Mouse (Mus musculus) limb, embryonic 13.5 days (tissue): ENCODE measurements at regions not wholly inside any gene's neighbourhood (a gene's known extent, or its start where the extent isn't known, plus 50 kb on each side); places are given as distances from the start of the nearest gene placed in this dataset.

Source experiments
- ATAC-seq: fragments of 200-750 bp; cut with Nextera tagmentation; 2 replicates; pipeline ENCODE4 v1.8.0; 2017; ENCODE audit warnings: low read depth, moderate number of reproducible peaks, moderate TSS enrichment; ENCODE audit not compliant: low FRiP score
- H3K27ac ChIP-seq: fragments of 300-500 bp; sonication (generic); 2 replicates; pipeline ENCODE4 v1.5.1; 2015; ENCODE audit warnings: inconsistent platforms, mild to moderate bottlenecking, moderate library complexity
- H3K27me3 ChIP-seq: fragments of 300-500 bp; sonication (generic); 2 replicates; pipeline ENCODE4 v1.6.1; 2015; ENCODE audit warnings: mild to moderate bottlenecking, inconsistent platforms
- H3K36me3 ChIP-seq: fragments of 300-500 bp; sonication (generic); 2 replicates; pipeline ENCODE4 v1.6.1; 2015; ENCODE audit warnings: inconsistent platforms, mild to moderate bottlenecking, moderate library complexity
- H3K4me1 ChIP-seq: fragments of 300-500 bp; sonication (generic); 2 replicates; pipeline ENCODE4 v1.6.1; 2015; ENCODE audit warnings: inconsistent platforms
- H3K4me2 ChIP-seq: fragments of 300-500 bp; sonication (generic); replicated peaks from 2 replicates; pipeline ENCODE4 v1.6.1; 2015; ENCODE audit warnings: inconsistent platforms, mild to moderate bottlenecking, moderate library complexity
- H3K4me3 ChIP-seq: fragments of 300-500 bp; sonication (generic); 2 replicates; pipeline ENCODE4 v1.5.1; 2015; ENCODE audit warnings: moderate library complexity, mild to moderate bottlenecking, inconsistent platforms
- H3K9ac ChIP-seq: fragments of 300-500 bp; sonication (generic); 2 replicates; pipeline ENCODE4 v1.6.1; 2015; ENCODE audit warnings: mild to moderate bottlenecking, inconsistent platforms
- H3K9me3 ChIP-seq: fragments of 300-500 bp; sonication (generic); 2 replicates; pipeline ENCODE4 v1.6.1; 2016; ENCODE audit warnings: inconsistent platforms
- WGBS: fragments of 180-500 bp; shearing (Covaris S2); methylation state at CpG from one replicate; pipeline ENCODE4 v1.1.7; 2015; 5-methylcytosine and 5-hydroxymethylcytosine counted together

GRCm38 (mm10) chr14:24731872-24732525, 245.1 kb downstream of the Rps24 start:
- no peak overlapping the region for H3K9ac ChIP-seq
- no peaks in the 10 kb centered on the region for H3K27me3 ChIP-seq
- ATAC-seq = no peak
- no peak overlapping the region for H3K4me2 ChIP-seq
- WGBS = 50% methylated on average over 5 of the region's 5 CpGs
- no peak overlapping the region for H3K4me3 ChIP-seq
- 0 out of 2 replicates have a peak, but pooled peaks cover 2% of the 10 kb centered on the region for H3K4me1 ChIP-seq
- no peaks in the 10 kb centered on the region for H3K36me3 ChIP-seq
- H3K9me3 ChIP-seq = no peaks in the 10 kb centered on the region
- no peak overlapping the region for H3K27ac ChIP-seq

- 76% methylated on average over 7 of the region's 7 CpGs for WGBS
- Histone ChIP-seq H3K9me3 (no peaks in the 10 kb centered on the region), H3K4me2 (no peak overlapping the region), H3K4me3 (no peak overlapping the region), H3K27me3 (no peaks in the 10 kb centered on the region), H3K36me3 (no peaks in the 10 kb centered on the region), H3K27ac (no peak overlapping the region), H3K9ac (no peak overlapping the region), H3K4me1 (0 out of 2 replicates have a peak, but pooled peaks cover 2% of the 10 kb centered on the region)
- ATAC-seq = no peak
These were observed 246.4 kb downstream of the Rps24 start for GRCm38 (mm10) chr14:24733326-24733725.

- Histone ChIP-seq H3K36me3 (no peaks in the 10 kb centered on the region), H3K9me3 (no peaks in the 10 kb centered on the region), H3K27me3 (no peaks in the 10 kb centered on the region), H3K27ac (no peak overlapping the region), H3K9ac (no peak overlapping the region), H3K4me2 (no peak overlapping the region), H3K4me3 (no peak overlapping the region), H3K4me1 (no peaks in the 10 kb centered on the region)
- no peak for ATAC-seq
These were observed 251.9 kb downstream of the Rps24 start for GRCm38 (mm10) chr14:24738869-24739268.

- peaks cover 25% of the 10 kb centered on the region for H3K4me1 ChIP-seq
- no peak for ATAC-seq
- H3K27ac ChIP-seq = no peak overlapping the region
- H3K27me3 ChIP-seq = no peaks in the 10 kb centered on the region
- 91% methylated on average over 2 of the region's 2 CpGs for WGBS
- H3K9me3 ChIP-seq = no peaks in the 10 kb centered on the region
- H3K4me3 ChIP-seq = no peak overlapping the region
- no peak overlapping the region for H3K4me2 ChIP-seq
- H3K36me3 ChIP-seq = no peaks in the 10 kb centered on the region
- no peak overlapping the region for H3K9ac ChIP-seq
These were observed 257.5 kb downstream of the Rps24 start for GRCm38 (mm10) chr14:24744451-24744850.

- no peak for ATAC-seq
- H3K9ac ChIP-seq = no peak overlapping the region
- H3K4me2 ChIP-seq = no peak overlapping the region
- H3K9me3 ChIP-seq = no peaks in the 10 kb centered on the region
- peaks cover 26% of the 10 kb centered on the region for H3K4me1 ChIP-seq
- WGBS = 18% methylated on average over 3 of the region's 3 CpGs
- H3K27ac ChIP-seq = no peak overlapping the region
- no peaks in the 10 kb centered on the region for H3K36me3 ChIP-seq
- no peaks in the 10 kb centered on the region for H3K27me3 ChIP-seq
- no peak overlapping the region for H3K4me3 ChIP-seq
These were observed 258.8 kb downstream of the Rps24 start for GRCm38 (mm10) chr14:24745730-24746129.

- WGBS = 33% methylated on average over 4 of the region's 4 CpGs
- Histone ChIP-seq H3K27me3 (no peaks in the 10 kb centered on the region), H3K4me1 (peaks cover 40% of the 10 kb centered on the region), H3K27ac (no peak overlapping the region), H3K4me2 (no peak overlapping the region), H3K4me3 (no peak overlapping the region), H3K36me3 (no peaks in the 10 kb centered on the region), H3K9ac (no peak overlapping the region), H3K9me3 (no peaks in the 10 kb centered on the region)
- ATAC-seq = no peak
These were observed 260.5 kb downstream of the Rps24 start for GRCm38 (mm10) chr14:24747471-24747795.

GRCm38 (mm10) chr14:24747796-24748496, 261.0 kb downstream of the Rps24 start:
- H3K9me3 ChIP-seq = no peaks in the 10 kb centered on the region
- H3K4me2 ChIP-seq = 0 out of 2 replicates have a peak overlapping the region, but pooled peaks have one; percentile 1
- no peaks in the 10 kb centered on the region for H3K27me3 ChIP-seq
- H3K36me3 ChIP-seq = no peaks in the 10 kb centered on the region
- peak; percentile 32; the same call in 1 of the 2 replicates for ATAC-seq
- peaks cover 42% of the 10 kb centered on the region for H3K4me1 ChIP-seq
- H3K27ac ChIP-seq = peak overlapping the region; percentile 55; the same call in 1 of the 2 replicates
- H3K9ac ChIP-seq = no peak overlapping the region
- H3K4me3 ChIP-seq = no peak overlapping the region
- WGBS = 27% methylated on average over 7 of the region's 7 CpGs

GRCm38 (mm10) chr14:24748497-24748862, 261.6 kb downstream of the Rps24 start:
- no peak overlapping the region for H3K9ac ChIP-seq
- ATAC-seq = no peak
- WGBS = 71% methylated on average over 2 of the region's 2 CpGs
- H3K4me3 ChIP-seq = no peak overlapping the region
- no peaks in the 10 kb centered on the region for H3K36me3 ChIP-seq
- no peaks in the 10 kb centered on the region for H3K9me3 ChIP-seq
- H3K27me3 ChIP-seq = no peaks in the 10 kb centered on the region
- H3K27ac ChIP-seq = no peak overlapping the region; the same call in 1 of the 2 replicates
- peaks cover 42% of the 10 kb centered on the region for H3K4me1 ChIP-seq
- no peak overlapping the region for H3K4me2 ChIP-seq

GRCm38 (mm10) chr14:24749313-24749712, 262.4 kb downstream of the Rps24 start:
- Histone ChIP-seq H3K27me3 (no peaks in the 10 kb centered on the region), H3K9ac (no peak overlapping the region), H3K9me3 (no peaks in the 10 kb centered on the region), H3K4me1 (peaks cover 42% of the 10 kb centered on the region), H3K27ac (no peak overlapping the region), H3K36me3 (no peaks in the 10 kb centered on the region), H3K4me2 (no peak overlapping the region), H3K4me3 (no peak overlapping the region)
- no peak for ATAC-seq
- WGBS = 77% methylated on average over 9 of the region's 9 CpGs

- ATAC-seq = no peak
- no peak overlapping the region for H3K9ac ChIP-seq
- no peaks in the 10 kb centered on the region for H3K36me3 ChIP-seq
- no peak overlapping the region for H3K4me3 ChIP-seq
- H3K4me2 ChIP-seq = no peak overlapping the region
- peaks cover 42% of the 10 kb centered on the region for H3K4me1 ChIP-seq
- no peaks in the 10 kb centered on the region for H3K9me3 ChIP-seq
- 84% methylated on average over 8 of the region's 8 CpGs for WGBS
- no peak overlapping the region for H3K27ac ChIP-seq
- no peaks in the 10 kb centered on the region for H3K27me3 ChIP-seq
These were observed 264.3 kb downstream of the Rps24 start for GRCm38 (mm10) chr14:24751227-24751626.

GRCm38 (mm10) chr14:24754753-24755152, 267.8 kb downstream of the Rps24 start:
- Histone ChIP-seq H3K27me3 (no peaks in the 10 kb centered on the region), H3K4me2 (no peak overlapping the region), H3K9me3 (no peaks in the 10 kb centered on the region), H3K36me3 (no peaks in the 10 kb centered on the region), H3K9ac (no peak overlapping the region), H3K4me1 (peaks cover 35% of the 10 kb centered on the region), H3K27ac (no peak overlapping the region), H3K4me3 (no peak overlapping the region)
- ATAC-seq = no peak
- WGBS = 49% methylated on average over 1 of the region's 1 CpGs

GRCm38 (mm10) chr14:24755426-24756117, 268.6 kb downstream of the Rps24 start:
- Histone ChIP-seq H3K4me3 (no peak overlapping the region), H3K9me3 (no peaks in the 10 kb centered on the region), H3K27me3 (no peaks in the 10 kb centered on the region), H3K4me1 (peaks cover 35% of the 10 kb centered on the region), H3K36me3 (no peaks in the 10 kb centered on the region), H3K4me2 (no peak overlapping the region), H3K9ac (no peak overlapping the region), H3K27ac (no peak overlapping the region)
- no peak for ATAC-seq
- 87% methylated on average over 12 of the region's 12 CpGs for WGBS
